Mouse (Mus musculus): ENCODE measurements around the gene Rnf214. TPM values are rescaled to one million over a fixed set of nuclear protein-coding genes. Genes with fewer than 3 reads are reported as not detected.
A peak's percentile ranks its signal among the peaks of the same experiment; 100 is the strongest.

Gene Rnf214
- polyA plus RNA-seq, 1 experiment from 2014 or later, result 121 TPM

DNA sequence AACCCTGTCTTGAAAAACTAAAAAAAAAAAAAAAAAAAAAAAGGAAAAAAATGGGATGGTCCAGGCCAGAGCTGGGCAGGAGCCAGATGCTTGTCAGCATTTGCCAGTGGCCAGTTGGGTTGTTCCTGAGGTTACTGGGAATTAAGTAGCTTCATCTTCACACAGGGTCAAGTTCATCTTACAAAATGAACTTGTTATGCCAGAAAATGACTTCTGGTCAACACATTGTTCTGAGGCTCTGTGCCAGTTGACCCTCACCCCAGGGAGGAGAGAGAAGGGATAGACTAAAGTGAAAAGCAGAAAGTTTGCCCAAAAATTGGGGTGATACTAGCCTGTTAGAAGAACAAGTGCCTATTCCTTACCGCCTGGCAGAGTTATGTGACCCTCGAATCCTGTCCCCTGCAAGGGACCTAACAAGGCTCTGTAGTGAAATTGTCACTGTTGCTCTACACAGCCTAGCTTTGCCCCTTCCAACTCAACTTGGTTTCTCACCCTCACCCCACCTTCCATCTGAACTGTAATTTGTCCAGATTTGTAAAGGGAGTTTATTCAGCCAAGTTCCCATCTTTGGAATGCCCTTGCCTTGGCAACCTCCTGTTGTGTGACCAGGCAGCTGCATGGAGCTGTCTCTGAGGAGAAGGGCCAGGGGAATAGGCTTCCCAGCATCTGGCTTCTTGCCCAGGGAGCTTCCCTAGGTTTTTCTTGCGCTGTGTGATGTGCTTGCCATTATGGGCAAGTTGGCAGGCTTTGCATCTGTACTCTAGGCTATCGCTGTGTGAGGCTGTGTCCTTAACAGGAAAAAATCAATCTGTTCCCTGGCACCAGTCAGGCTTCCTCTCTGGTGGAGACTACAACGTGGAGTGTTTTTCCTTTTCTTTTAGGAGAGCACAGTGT lies 10.6 kb upstream of the Rnf214 start:
- no peak overlapping the region for H3K4me2 ChIP-seq (ENCODE audit: low read length)
- 0 out of 2 replicates have a peak overlapping the region, but pooled peaks have one; percentile 20 for H3K27ac ChIP-seq (replicated peaks; ENCODE audit: low read depth, low read length)
- H3K9ac ChIP-seq (replicated peaks; ENCODE audit: low read length), result no peak overlapping the region
- ATAC-seq (ENCODE audit: low FRiP score, low TSS enrichment) (no peak), DNase-seq (peak; percentile 74)
- H3K9me3 ChIP-seq (ENCODE audit: control insufficient read depth, low read length), result no peaks in the 10 kb centered on the region
- peaks cover 93% of the 10 kb centered on the region for H3K36me3 ChIP-seq (ENCODE audit: control insufficient read depth, insufficient read depth, low read length)
- no peaks in the 10 kb centered on the region for H3K4me1 ChIP-seq (ENCODE audit: control insufficient read depth, insufficient read depth, low read length)
- 73% methylated on average over 5 of the region's 5 CpGs for WGBS
- H3K4me3 ChIP-seq (replicated peaks; ENCODE audit: low read depth, low read length), result no peak overlapping the region
- H3K27me3 ChIP-seq (ENCODE audit: control insufficient read depth, insufficient read depth, low read length), result no peaks in the 10 kb centered on the region

DNA sequence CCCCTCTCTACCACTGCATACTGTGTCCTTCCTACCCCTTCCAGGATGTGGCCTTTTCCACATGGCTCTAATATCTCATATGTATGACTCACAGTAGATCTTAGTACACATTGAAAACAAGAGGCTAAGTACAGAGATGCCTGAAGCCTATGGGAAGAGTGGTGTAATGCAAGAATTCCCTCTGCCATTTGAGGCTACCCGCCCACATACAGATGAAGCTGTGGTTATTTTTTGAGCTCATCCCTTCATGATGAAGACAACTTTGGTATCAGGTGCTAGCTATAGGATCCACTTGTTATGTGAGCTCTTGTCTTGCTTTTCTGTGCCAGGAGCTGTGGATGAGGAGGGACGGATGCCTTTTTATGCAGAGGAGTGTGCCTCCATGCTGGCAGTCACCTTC lies 8.9 kb upstream of the Rnf214 start:
- no peaks in the 10 kb centered on the region for H3K9me3 ChIP-seq (ENCODE audit: control insufficient read depth, low read length)
- no peak for DNase-seq
- H3K4me1 ChIP-seq (ENCODE audit: control insufficient read depth, insufficient read depth, low read length), result no peaks in the 10 kb centered on the region
- H3K27me3 ChIP-seq (ENCODE audit: control insufficient read depth, insufficient read depth, low read length), result no peaks in the 10 kb centered on the region
- no peak overlapping the region for H3K4me3 ChIP-seq (replicated peaks; ENCODE audit: low read depth, low read length)
- H3K36me3 ChIP-seq (ENCODE audit: control insufficient read depth, insufficient read depth, low read length), result peaks cover 96% of the 10 kb centered on the region
- H3K9ac ChIP-seq (replicated peaks; ENCODE audit: low read length), result no peak overlapping the region
- no peak for ATAC-seq (ENCODE audit: low FRiP score, low TSS enrichment)
- H3K4me2 ChIP-seq (ENCODE audit: low read length), result no peak overlapping the region
- H3K27ac ChIP-seq (replicated peaks; ENCODE audit: low read depth, low read length), result no peak overlapping the region
- 89% methylated on average over 2 of the region's 2 CpGs for WGBS

DNA sequence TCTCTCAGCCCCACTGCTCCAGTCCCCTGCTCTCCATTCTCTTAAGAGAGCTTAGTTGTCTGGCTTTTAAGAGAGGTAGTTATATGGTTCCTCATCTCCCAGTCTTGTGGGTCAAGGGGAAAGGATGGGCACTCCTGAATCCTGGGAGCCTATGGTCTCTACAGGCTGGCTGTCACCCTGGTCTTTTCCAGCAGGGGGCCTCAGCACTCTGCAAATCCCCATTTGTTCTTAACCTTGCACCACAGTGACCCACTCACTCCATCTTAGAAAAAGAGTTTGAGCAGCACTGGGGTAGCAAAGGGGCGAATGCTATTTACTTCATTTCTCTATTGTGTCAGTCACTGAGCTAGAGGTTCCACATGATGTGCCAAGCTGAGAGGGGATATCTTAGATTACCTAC lies 5.0 kb upstream of the Rnf214 start:
- Histone ChIP-seq H3K4me2 (ENCODE audit: low read length) (no peak overlapping the region), H3K27me3 (ENCODE audit: control insufficient read depth, insufficient read depth, low read length) (no peaks in the 10 kb centered on the region), H3K36me3 (ENCODE audit: control insufficient read depth, insufficient read depth, low read length) (peaks cover 79% of the 10 kb centered on the region), H3K4me1 (ENCODE audit: control insufficient read depth, insufficient read depth, low read length) (peaks cover 7% of the 10 kb centered on the region), H3K9me3 (ENCODE audit: control insufficient read depth, low read length) (no peaks in the 10 kb centered on the region), H3K9ac (replicated peaks; ENCODE audit: low read length) (no peak overlapping the region), H3K27ac (replicated peaks; ENCODE audit: low read depth, low read length) (no peak overlapping the region), H3K4me3 (replicated peaks; ENCODE audit: low read depth, low read length) (no peak overlapping the region)
- DNase-seq (peak; percentile 61), ATAC-seq (ENCODE audit: low FRiP score, low TSS enrichment) (no peak)
- WGBS, result 91% methylated on average over 1 of the region's 1 CpGs

DNA sequence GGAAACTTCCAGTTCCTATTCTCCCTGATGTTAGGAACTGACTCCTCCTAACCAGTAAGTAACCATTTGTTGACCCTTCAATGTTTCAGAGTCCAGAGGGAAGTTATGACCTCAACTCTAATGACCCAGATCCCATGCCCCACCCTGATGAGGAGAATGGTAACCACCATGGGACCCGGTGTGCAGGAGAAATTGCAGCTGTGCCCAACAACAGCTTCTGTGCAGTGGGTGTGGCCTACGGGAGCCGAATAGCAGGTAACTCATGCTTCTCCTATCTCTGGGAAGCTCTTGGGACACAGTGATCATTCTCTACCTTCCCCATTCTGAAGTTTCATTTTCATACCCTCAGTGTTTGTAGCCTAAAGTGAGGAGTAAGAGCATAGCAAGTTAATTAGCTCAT lies 4.3 kb upstream of the Rnf214 start:
- Histone ChIP-seq H3K27ac (replicated peaks; ENCODE audit: low read depth, low read length) (no peak overlapping the region), H3K4me3 (replicated peaks; ENCODE audit: low read depth, low read length) (no peak overlapping the region), H3K4me2 (ENCODE audit: low read length) (no peak overlapping the region), H3K9me3 (ENCODE audit: control insufficient read depth, low read length) (no peaks in the 10 kb centered on the region), H3K27me3 (ENCODE audit: control insufficient read depth, insufficient read depth, low read length) (no peaks in the 10 kb centered on the region), H3K4me1 (ENCODE audit: control insufficient read depth, insufficient read depth, low read length) (peaks cover 7% of the 10 kb centered on the region), H3K36me3 (ENCODE audit: control insufficient read depth, insufficient read depth, low read length) (peaks cover 72% of the 10 kb centered on the region), H3K9ac (replicated peaks; ENCODE audit: low read length) (no peak overlapping the region)
- WGBS, result 93% methylated on average over 3 of the region's 3 CpGs
- ATAC-seq (ENCODE audit: low FRiP score, low TSS enrichment) (no peak), DNase-seq (no peak)

DNA sequence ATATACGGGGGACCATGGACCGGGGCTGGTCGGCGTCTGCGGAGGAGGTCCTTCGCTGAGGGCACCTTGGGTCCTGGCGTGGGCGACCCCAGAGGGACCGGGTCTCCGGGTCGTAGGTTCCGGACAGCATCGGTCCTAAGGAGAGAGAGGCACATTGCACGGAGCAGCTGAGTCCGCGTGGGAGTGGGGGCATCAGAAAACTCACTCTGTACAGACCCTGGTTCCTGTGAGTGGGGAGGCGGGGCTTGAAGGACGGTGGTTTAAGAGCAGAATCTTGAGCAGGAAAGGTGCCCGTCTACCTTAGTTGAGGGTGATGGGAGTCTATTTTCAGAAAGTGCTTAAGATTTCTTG lies 342 bp upstream of the Rnf214 start:
- ATAC-seq (ENCODE audit: low FRiP score, low TSS enrichment), result no peak
- Histone ChIP-seq H3K4me1 (ENCODE audit: control insufficient read depth, insufficient read depth, low read length) (peaks cover 20% of the 10 kb centered on the region), H3K27ac (replicated peaks; ENCODE audit: low read depth, low read length) (peak overlapping the region; percentile 98), H3K27me3 (ENCODE audit: control insufficient read depth, insufficient read depth, low read length) (no peaks in the 10 kb centered on the region), H3K9me3 (ENCODE audit: control insufficient read depth, low read length) (no peaks in the 10 kb centered on the region), H3K4me2 (ENCODE audit: low read length) (peak overlapping the region; percentile 84), H3K36me3 (ENCODE audit: control insufficient read depth, insufficient read depth, low read length) (peaks cover 53% of the 10 kb centered on the region), H3K9ac (replicated peaks; ENCODE audit: low read length) (peak overlapping the region; percentile 93), H3K4me3 (replicated peaks; ENCODE audit: low read depth, low read length) (peak overlapping the region; percentile 81)
- 1% methylated on average over 19 of the region's 19 CpGs for WGBS
- peak; percentile 27 for DNase-seq

DNA sequence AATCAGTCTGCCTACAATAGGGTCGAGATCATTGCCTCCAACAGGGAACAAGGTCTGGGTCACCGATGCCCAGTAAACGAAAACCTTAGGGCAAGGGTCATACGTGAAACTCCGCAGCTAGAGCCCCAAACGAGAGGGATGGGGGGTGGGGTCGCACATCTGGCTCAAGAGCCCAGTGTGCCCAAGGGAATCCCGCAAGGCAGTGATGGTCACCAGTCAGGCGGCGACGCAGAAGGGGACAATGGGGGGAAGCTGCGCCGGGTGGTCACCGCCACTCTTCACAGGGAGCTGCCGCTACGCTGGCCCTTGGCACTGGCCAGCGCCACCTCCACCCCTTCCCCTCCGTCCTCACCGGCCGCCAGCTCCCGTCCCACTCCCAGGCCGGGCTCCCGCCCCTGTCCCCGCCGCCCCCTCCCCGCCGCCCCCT lies 887 bp downstream of the Rnf214 start:
- Histone ChIP-seq H3K4me2 (ENCODE audit: low read length) (peak overlapping the region; percentile 84), H3K27me3 (ENCODE audit: control insufficient read depth, insufficient read depth, low read length) (no peaks in the 10 kb centered on the region), H3K36me3 (ENCODE audit: control insufficient read depth, insufficient read depth, low read length) (peaks cover 50% of the 10 kb centered on the region), H3K4me1 (ENCODE audit: control insufficient read depth, insufficient read depth, low read length) (peaks cover 20% of the 10 kb centered on the region), H3K27ac (replicated peaks; ENCODE audit: low read depth, low read length) (peak overlapping the region; percentile 98), H3K4me3 (replicated peaks; ENCODE audit: low read depth, low read length) (peak overlapping the region; percentile 81), H3K9me3 (ENCODE audit: control insufficient read depth, low read length) (no peaks in the 10 kb centered on the region), H3K9ac (replicated peaks; ENCODE audit: low read length) (peak overlapping the region; percentile 93)
- DNase-seq (peak; percentile 68), ATAC-seq (ENCODE audit: low FRiP score, low TSS enrichment) (peak; percentile 65)
- WGBS, result 0% methylated on average over 21 of the region's 27 CpGs

DNA sequence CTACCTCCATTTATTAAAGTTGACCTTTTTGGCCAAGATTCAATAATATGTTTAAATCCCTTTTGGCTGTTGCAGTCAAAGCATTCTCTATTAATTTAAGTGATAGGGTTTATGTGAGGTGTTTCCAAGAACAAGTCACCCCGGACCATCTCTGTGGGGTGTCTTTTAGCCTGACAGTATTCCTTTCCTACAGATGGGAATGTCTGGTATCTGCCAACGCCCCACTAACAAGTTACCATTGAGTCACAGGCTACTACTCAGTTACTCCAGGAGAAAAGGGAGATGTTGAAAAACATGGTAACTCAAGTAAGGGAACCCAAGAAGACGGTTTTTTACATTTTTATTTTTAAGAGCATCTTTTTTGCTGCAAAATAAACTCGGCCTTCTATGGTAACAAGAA lies 1.5 kb downstream of the Rnf214 start:
- WGBS, result 57% methylated on average over 4 of the region's 4 CpGs
- no peaks in the 10 kb centered on the region for H3K9me3 ChIP-seq (ENCODE audit: control insufficient read depth, low read length)
- ATAC-seq (ENCODE audit: low FRiP score, low TSS enrichment) (no peak), DNase-seq (no peak)
- H3K4me2 ChIP-seq (ENCODE audit: low read length), result peak overlapping the region; percentile 84
- H3K9ac ChIP-seq (replicated peaks; ENCODE audit: low read length), result peak overlapping the region; percentile 93
- H3K27me3 ChIP-seq (ENCODE audit: control insufficient read depth, insufficient read depth, low read length), result no peaks in the 10 kb centered on the region
- peaks cover 49% of the 10 kb centered on the region for H3K36me3 ChIP-seq (ENCODE audit: control insufficient read depth, insufficient read depth, low read length)
- H3K4me3 ChIP-seq (replicated peaks; ENCODE audit: low read depth, low read length), result peak overlapping the region; percentile 81
- H3K27ac ChIP-seq (replicated peaks; ENCODE audit: low read depth, low read length), result no peak overlapping the region
- H3K4me1 ChIP-seq (ENCODE audit: control insufficient read depth, insufficient read depth, low read length), result peaks cover 20% of the 10 kb centered on the region

DNA sequence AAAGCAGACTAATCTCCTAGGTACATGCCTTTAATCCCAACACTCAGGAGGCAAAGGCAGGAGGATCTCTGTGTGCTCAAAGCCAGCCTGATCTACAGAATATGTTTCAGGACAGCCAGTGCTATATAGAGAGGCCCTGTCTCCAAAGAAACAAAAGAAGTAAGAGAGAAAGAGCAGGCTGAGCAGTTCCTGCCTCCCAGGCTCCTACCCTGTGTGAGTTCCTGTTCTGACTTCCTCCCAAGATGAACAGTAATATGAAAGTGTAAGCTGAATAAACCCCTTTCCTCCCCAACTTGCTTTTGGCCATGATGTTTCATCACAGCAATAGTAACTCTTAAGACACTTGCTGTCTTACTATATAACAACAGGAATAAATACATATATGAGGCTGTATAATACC lies 13.0 kb downstream of the Rnf214 start:
- Histone ChIP-seq H3K9me3 (ENCODE audit: control insufficient read depth, low read length) (no peaks in the 10 kb centered on the region), H3K9ac (replicated peaks; ENCODE audit: low read length) (no peak overlapping the region), H3K36me3 (ENCODE audit: control insufficient read depth, insufficient read depth, low read length) (peaks cover 96% of the 10 kb centered on the region), H3K4me1 (ENCODE audit: control insufficient read depth, insufficient read depth, low read length) (no peaks in the 10 kb centered on the region), H3K4me3 (replicated peaks; ENCODE audit: low read depth, low read length) (no peak overlapping the region), H3K27me3 (ENCODE audit: control insufficient read depth, insufficient read depth, low read length) (no peaks in the 10 kb centered on the region), H3K4me2 (ENCODE audit: low read length) (no peak overlapping the region), H3K27ac (replicated peaks; ENCODE audit: low read depth, low read length) (no peak overlapping the region)
- ATAC-seq (ENCODE audit: low FRiP score, low TSS enrichment) (no peak), DNase-seq (no peak)

DNA sequence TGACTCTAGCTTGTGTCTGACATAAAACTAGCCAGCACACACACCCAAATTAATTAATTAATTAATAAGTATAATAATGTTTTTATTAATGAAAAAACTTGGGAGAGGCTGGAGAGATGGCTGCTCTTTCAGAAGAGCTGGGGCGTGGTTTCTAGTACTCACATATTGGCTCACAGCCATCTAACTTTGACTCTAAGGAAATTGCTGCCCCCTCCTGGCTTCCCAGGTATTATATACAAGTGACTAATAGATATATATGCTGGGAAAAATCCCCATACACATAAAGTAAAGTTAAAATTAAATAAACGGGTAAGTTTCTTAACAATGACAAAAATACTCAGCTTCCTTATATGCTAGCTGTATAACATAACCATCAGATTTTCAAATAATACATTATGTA lies 28.8 kb downstream of the Rnf214 start:
- peak; percentile 52 for DNase-seq
- WGBS, result 86% methylated on average over 2 of the region's 2 CpGs
- no peak for ATAC-seq (ENCODE audit: low FRiP score, low TSS enrichment)

More for the DNA sequence above, 28.8 kb downstream of the Rnf214 start:
- Histone ChIP-seq H3K9me3 (ENCODE audit: control insufficient read depth, low read length) (no peaks in the 10 kb centered on the region), H3K9ac (replicated peaks; ENCODE audit: low read length) (no peak overlapping the region), H3K27ac (replicated peaks; ENCODE audit: low read depth, low read length) (no peak overlapping the region), H3K27me3 (ENCODE audit: control insufficient read depth, insufficient read depth, low read length) (no peaks in the 10 kb centered on the region), H3K4me1 (ENCODE audit: control insufficient read depth, insufficient read depth, low read length) (no peaks in the 10 kb centered on the region), H3K4me2 (ENCODE audit: low read length) (no peak overlapping the region), H3K36me3 (ENCODE audit: control insufficient read depth, insufficient read depth, low read length) (peaks cover 71% of the 10 kb centered on the region), H3K4me3 (replicated peaks; ENCODE audit: low read depth, low read length) (no peak overlapping the region)
